In genomic region chr7:46251841-46252240, GRCm38 (mm10) we compare ENCODE assay signal across 19 mouse cellular contexts. TPM values are rescaled to one million over a fixed set of nuclear protein-coding genes. Genes with fewer than 3 reads are reported as not detected.
A peak's percentile ranks its signal among the peaks of the same experiment; 100 is the strongest.
DNase-seq lines count a peak whose midpoint lies in the region; ATAC-seq and TF ChIP-seq lines count a peak whose summit lies in the region.
"Had no signal": no experiment of that assay in that cellular context is flagged by ENCODE, and none has a peak within 500 bp of the region (broad histone marks: within the 10 kb centered on the region; RNA-seq: fewer than 3 reads in every experiment).

No protein-coding gene starts in this region.

- H3K9me3 ChIP-seq in liver, embryonic 14.5 days (ENCODE audit: control insufficient read depth, low read length), result no peaks in the 10 kb centered on the region
- H3K9me3 ChIP-seq in liver, embryonic 11.5 days (ENCODE audit: control insufficient read depth, low read length), result no peaks in the 10 kb centered on the region
- H3K9me3 ChIP-seq: embryonic facial prominence, embryonic 12.5 days; heart, embryonic 13.5 days; hindbrain, embryonic 15.5 days; lung, embryonic 15.5 days; neural tube, embryonic 13.5 days had no signal

- no peak for TF ChIP-seq POLR2A in brain, embryonic 14.5 days (IDR thresholded peaks at IDR 0.05; ENCODE audit: borderline replicate concordance, extremely low read depth, insufficient read depth, insufficient read length, poor library complexity, severe bottlenecking)

- no peak for TF ChIP-seq EP300 in liver, embryonic 14.5 days (IDR thresholded peaks at IDR 0.05; ENCODE audit: low read depth)

- H3K27me3 ChIP-seq in liver, embryonic 14.5 days (ENCODE audit: control insufficient read depth, insufficient read depth, low read length), result no peaks in the 10 kb centered on the region
- H3K27me3 ChIP-seq in liver, embryonic 11.5 days (replicated peaks; ENCODE audit: control insufficient read depth, insufficient read depth, low read length), result no peaks in the 10 kb centered on the region
- H3K27me3 ChIP-seq: embryonic facial prominence, embryonic 12.5 days; hindbrain, embryonic 15.5 days; lung, embryonic 15.5 days; neural tube, embryonic 13.5 days had no signal

- WGBS in liver, embryonic 14.5 days (ENCODE audit: insufficient replicate concordance), result 54% methylated on average over 4 of the region's 4 CpGs
- 71% methylated on average over 4 of the region's 4 CpGs for WGBS in liver, embryonic 11.5 days

- DNase-seq in adrenal gland, postnatal 14 days, result peak; percentile 27
- DNase-seq in adrenal gland, adult 8-10 months, result no peak
- no peak for DNase-seq in liver, embryonic 14.5 days (ENCODE audit: low read depth in 3 of 3, low spot score in 3 of 3)
- no peak for DNase-seq in liver, embryonic 11.5 days (ENCODE audit: low spot score)
- DNase-seq in A20 (ENCODE audit: low read depth, low spot score), result peak; percentile 67
- no peak for DNase-seq in brain, embryonic 14.5 days (ENCODE audit: low read depth)
- DNase-seq: cerebellum, postnatal 25 days; gastrocnemius, postnatal 25 days; midbrain, embryonic 14.5 days had no signal

- H3K4me3 ChIP-seq in liver, embryonic 14.5 days (ENCODE audit: insufficient read depth in 1 of 2, low read depth in 2 of 2, low read length in 2 of 2), result no peak overlapping the region
- H3K4me3 ChIP-seq in liver, embryonic 11.5 days (ENCODE audit: low read depth, low read length), result no peak overlapping the region
- H3K4me3 ChIP-seq: embryonic facial prominence, embryonic 12.5 days; heart, embryonic 13.5 days; hindbrain, embryonic 15.5 days; lung, embryonic 15.5 days; neural tube, embryonic 13.5 days had no signal

- TF ChIP-seq CTCF in liver, embryonic 14.5 days (IDR thresholded peaks at IDR 0.05; ENCODE audit: low read depth), result peak; percentile 59
- TF ChIP-seq CTCF in brain, embryonic 14.5 days (IDR thresholded peaks at IDR 0.05; ENCODE audit: borderline replicate concordance, extremely low read depth, insufficient read depth, insufficient read length), result 0 out of 2 replicates have a peak, but pooled peaks have one; percentile 1

- H3K9ac ChIP-seq in liver, embryonic 14.5 days (replicated peaks), result no peak overlapping the region
- H3K9ac ChIP-seq in liver, embryonic 11.5 days (ENCODE audit: low read depth, low read length), result no peak overlapping the region
- H3K9ac ChIP-seq: embryonic facial prominence, embryonic 12.5 days; heart, embryonic 13.5 days; hindbrain, embryonic 15.5 days; lung, embryonic 15.5 days; neural tube, embryonic 13.5 days had no signal

- H3K27ac ChIP-seq in liver, embryonic 14.5 days, result no peak overlapping the region
- H3K27ac ChIP-seq in liver, embryonic 11.5 days (ENCODE audit: low read depth, low read length), result no peak overlapping the region
- H3K27ac ChIP-seq: embryonic facial prominence, embryonic 12.5 days; heart, embryonic 13.5 days; hindbrain, embryonic 15.5 days; lung, embryonic 15.5 days; neural tube, embryonic 13.5 days had no signal

- no peaks in the 10 kb centered on the region for H3K36me3 ChIP-seq in liver, embryonic 14.5 days (replicated peaks; ENCODE audit: control insufficient read depth, insufficient read depth, low read depth)
- H3K36me3 ChIP-seq in liver, embryonic 11.5 days (ENCODE audit: control insufficient read depth, insufficient read depth, low read length), result no peaks in the 10 kb centered on the region
- H3K36me3 ChIP-seq: embryonic facial prominence, embryonic 12.5 days; heart, embryonic 13.5 days; hindbrain, embryonic 15.5 days; lung, embryonic 15.5 days; neural tube, embryonic 13.5 days had no signal

- no peak overlapping the region for H3K4me2 ChIP-seq in liver, embryonic 14.5 days (ENCODE audit: low read depth)
- no peak overlapping the region for H3K4me2 ChIP-seq in liver, embryonic 11.5 days
- H3K4me2 ChIP-seq: embryonic facial prominence, embryonic 12.5 days; heart, embryonic 13.5 days; hindbrain, embryonic 15.5 days; lung, embryonic 15.5 days; neural tube, embryonic 13.5 days had no signal

- no peaks in the 10 kb centered on the region for H3K4me1 ChIP-seq in liver, embryonic 14.5 days (replicated peaks; ENCODE audit: control insufficient read depth in 2 of 2, insufficient read depth in 2 of 2, low read length in 1 of 2)
- H3K4me1 ChIP-seq in liver, embryonic 11.5 days (replicated peaks; ENCODE audit: control insufficient read depth, insufficient read depth, low read length), result no peaks in the 10 kb centered on the region
- H3K4me1 ChIP-seq: hindbrain, embryonic 15.5 days; lung, embryonic 15.5 days; neural tube, embryonic 13.5 days had no signal

- no peak for ATAC-seq in liver, embryonic 14.5 days (ENCODE audit: insufficient read depth)
- no peak for ATAC-seq in liver, embryonic 11.5 days (replicated peaks; ENCODE audit: low FRiP score)
- no peak for ATAC-seq in erythroid progenitor cell, adult 5-6 weeks (replicated peaks; ENCODE audit: low FRiP score, poor library complexity, severe bottlenecking)
- ATAC-seq in inflammation-experienced regulatory T-cells, adult 6 months, result no peak
- ATAC-seq: forebrain, embryonic 14.5 days had no signal

RNA-seq across cellular contexts. Expression of gene Otog, which starts 11.1 kb away (rescaled TPM):
- total RNA-seq in adrenal gland, postnatal 14 days (2021), result 0.04 TPM in 1 of 2 replicates, not detected in the other
- total RNA-seq in adrenal gland, adult 8-10 months (2022), result under 1 TPM in 2 of 4 experiments, not detected in 2; 0.59 to 0.87 TPM
- 0.02 TPM in 1 of 2 replicates, not detected in the other for polyA plus RNA-seq in liver, embryonic 14.5 days (2012; rRNA removed)
- polyA plus RNA-seq in liver, embryonic 14.5 days (2014; fragmentation: Nextera tagmentation; extraction: Ambion mirVana), result not detected in 2 replicates
- not detected in 2 replicates for polyA plus RNA-seq in liver, embryonic 11.5 days (2014; fragmentation: Nextera tagmentation; extraction: Ambion mirVana)
- polyA plus RNA-seq in brain, embryonic 14.5 days (2012; rRNA removed), result 0.06 and 0.22 TPM in 2 replicates
- not detected in 2 replicates for total RNA-seq in erythroid progenitor cell, adult 5-6 weeks (2015; ENCODE audit: low replicate concordance)
- total RNA-seq in erythroid progenitor cell, adult 5-6 weeks (2017; ENCODE audit: low replicate concordance), result not detected in 2 replicates
- polyA plus RNA-seq in inflammation-experienced regulatory T-cells, adult 6 months (2017; shearing (Covaris generic)), result not detected
- polyA plus RNA-seq: forebrain, embryonic 14.5 days; lung, embryonic 15.5 days; neural tube, embryonic 13.5 days; stomach, embryonic 14.5 days had no signal

RNA-seq across cellular contexts. Expression of gene Ush1c, which starts 13.5 kb away (rescaled TPM):
- total RNA-seq in adrenal gland, postnatal 14 days (2021), result 2.7 and 4.7 TPM in 2 replicates
- total RNA-seq in adrenal gland, adult 8-10 months (2022), result 1 to 10 TPM; 2.5 to 5.2 (median 3.4) TPM
- polyA plus RNA-seq in liver, embryonic 14.5 days (2012; rRNA removed), result 0.04 TPM in 1 of 2 replicates, not detected in the other
- polyA plus RNA-seq in liver, embryonic 14.5 days (2014; fragmentation: Nextera tagmentation; extraction: Ambion mirVana), result 0.09 TPM in 1 of 2 replicates, not detected in the other
- polyA plus RNA-seq in liver, embryonic 11.5 days (2014; fragmentation: Nextera tagmentation; extraction: Ambion mirVana), result 0.47 and 0.60 TPM in 2 replicates
- polyA plus RNA-seq in brain, embryonic 14.5 days (2012; rRNA removed), result 0.79 and 1.2 TPM in 2 replicates
- total RNA-seq in erythroid progenitor cell, adult 5-6 weeks (2015; ENCODE audit: low replicate concordance), result not detected in 2 replicates
- total RNA-seq in erythroid progenitor cell, adult 5-6 weeks (2017; ENCODE audit: low replicate concordance), result not detected in 2 replicates
- not detected for polyA plus RNA-seq in inflammation-experienced regulatory T-cells, adult 6 months (2017; shearing (Covaris generic))
- total RNA-seq: left cerebral cortex, postnatal 25 days had no signal

Comparison
In these comparisons a context has a peak if more than half of its experiments do, and no peak if none do; other contexts are left out.
1. DNase-seq: peak in adrenal gland, postnatal 14 days (single experiment) and A20 (single experiment); none in adrenal gland, adult 8-10 months (single experiment), liver, embryonic 14.5 days (0 of 3), liver, embryonic 11.5 days (single experiment) and brain, embryonic 14.5 days (single experiment).